Mouse (Mus musculus): ENCODE measurements at regions not wholly inside any gene's neighbourhood (a gene's known extent, or its start where the extent isn't known, plus 50 kb on each side); places are given as distances from the start of the nearest gene placed in this dataset.

DNA sequence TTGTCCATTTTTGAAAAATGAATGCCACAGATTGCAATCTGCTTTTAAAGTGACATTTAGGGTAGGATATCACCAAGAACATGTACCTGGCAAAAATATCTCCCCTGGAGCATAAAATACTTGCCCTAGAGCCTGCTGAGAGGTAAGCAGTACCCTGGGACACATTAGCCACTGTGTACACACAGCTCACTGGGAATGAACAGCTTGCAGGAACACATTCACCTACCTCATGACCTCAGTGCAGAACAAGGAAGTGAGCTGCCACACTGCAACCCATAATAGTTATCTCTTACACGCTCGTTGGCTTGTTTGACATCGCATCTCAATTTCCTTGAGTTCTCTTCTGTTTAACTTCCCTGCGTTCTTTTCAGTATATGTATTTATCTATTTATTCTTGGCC lies 246.4 kb upstream of the Gm765 start:
- TF ChIP-seq CTCF (IDR thresholded peaks at IDR 0.05; ENCODE audit: low read depth), result no peak
- no peak for TF ChIP-seq EP300 (IDR thresholded peaks at IDR 0.05; ENCODE audit: low read depth)

Data from liver, postnatal 0 days (tissue).